Mouse (Mus musculus) kidney, postnatal 10 days (tissue): ENCODE results near the gene Dglucy.

ENCODE experiments used
- DNase-seq: peaks from one replicate; pipeline ENCODE4 v3.0.0; 2021; ENCODE audit warnings: mixed read lengths

The Dglucy gene

DNA sequence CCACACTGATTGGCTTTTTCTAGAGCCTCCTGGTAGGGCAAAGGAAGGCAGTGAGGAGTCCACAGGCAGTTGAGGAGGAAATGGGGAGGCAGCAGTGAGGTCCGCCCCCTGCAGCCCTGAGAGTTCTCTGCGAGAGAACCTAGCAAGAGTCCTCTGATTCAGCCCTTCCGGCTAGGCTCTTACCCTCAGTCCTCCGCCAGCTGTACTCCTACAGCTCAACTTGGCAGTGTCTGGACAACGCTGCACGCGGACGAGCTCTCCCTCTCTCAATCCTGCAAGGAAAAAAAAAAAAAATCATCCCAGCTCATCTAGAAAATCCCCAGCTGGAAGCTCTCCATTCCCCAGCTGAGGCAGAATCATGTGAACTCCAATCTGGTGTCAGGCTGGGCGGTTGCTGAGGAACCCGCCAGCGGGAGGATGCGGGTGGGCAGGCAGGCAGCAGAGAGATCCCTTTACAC is 109.0 kb downstream of the Dglucy start:
- peak; percentile 69 for DNase-seq

DNA sequence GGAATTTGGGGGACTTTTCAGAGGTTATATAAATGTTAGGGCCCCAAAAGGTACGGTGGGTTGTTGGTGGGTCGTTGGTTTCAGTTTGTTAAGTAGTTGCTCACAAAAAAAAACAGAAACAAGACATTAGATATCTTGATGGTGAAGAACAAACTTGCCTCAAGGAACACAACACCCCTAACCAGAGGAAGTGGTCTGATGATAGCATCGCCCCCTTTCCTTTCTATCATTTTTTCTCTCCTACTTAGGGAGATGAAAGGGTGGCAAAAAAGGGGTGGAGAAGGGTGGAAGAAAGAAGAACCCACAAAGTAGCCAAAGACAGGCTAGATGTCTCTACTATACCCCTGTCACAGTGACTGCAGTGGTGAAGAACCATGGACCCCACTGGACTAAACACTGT is 111.7 kb downstream of the Dglucy start:
- no peak for DNase-seq

DNA sequence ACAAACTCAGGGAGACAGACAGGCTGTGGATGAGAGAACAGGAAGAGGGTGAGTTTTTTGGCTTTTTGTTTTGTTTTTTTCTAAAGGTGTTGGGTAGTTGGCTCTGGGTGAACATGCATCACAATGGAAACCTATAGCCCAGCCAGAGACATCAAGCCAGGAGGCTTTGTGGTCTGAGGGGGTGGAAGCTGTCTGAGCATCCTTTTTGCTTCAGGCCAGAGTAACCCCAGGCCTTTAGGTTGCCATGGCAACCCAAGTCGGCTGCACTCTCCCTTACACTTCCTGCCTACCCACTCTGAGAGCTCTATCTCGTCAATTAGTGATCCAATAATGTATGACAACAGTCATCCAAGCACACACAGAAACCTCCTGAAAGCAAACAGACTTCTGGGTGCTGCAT is 116.6 kb downstream of the Dglucy start:
- no peak for DNase-seq

DNA sequence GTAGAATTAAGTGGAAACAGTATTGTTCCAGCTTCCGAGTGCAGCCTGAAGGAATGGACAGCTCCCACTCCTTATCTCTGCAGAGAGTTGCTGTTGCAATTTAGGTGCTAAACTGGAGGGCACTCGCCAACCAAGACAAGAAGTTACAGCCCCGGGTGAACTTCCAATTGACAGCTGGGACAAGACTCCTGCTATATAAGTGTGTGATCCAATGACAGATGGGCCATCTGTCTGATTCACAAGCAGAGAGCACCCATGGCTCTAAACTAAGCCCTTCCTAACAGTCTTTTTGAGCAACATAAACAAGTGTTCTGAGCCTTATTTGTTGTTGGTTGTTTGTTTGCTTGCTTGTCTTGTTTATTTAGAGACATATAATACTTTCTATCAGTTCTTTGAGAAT is 117.8 kb downstream of the Dglucy start:
- DNase-seq, result no peak

DNA sequence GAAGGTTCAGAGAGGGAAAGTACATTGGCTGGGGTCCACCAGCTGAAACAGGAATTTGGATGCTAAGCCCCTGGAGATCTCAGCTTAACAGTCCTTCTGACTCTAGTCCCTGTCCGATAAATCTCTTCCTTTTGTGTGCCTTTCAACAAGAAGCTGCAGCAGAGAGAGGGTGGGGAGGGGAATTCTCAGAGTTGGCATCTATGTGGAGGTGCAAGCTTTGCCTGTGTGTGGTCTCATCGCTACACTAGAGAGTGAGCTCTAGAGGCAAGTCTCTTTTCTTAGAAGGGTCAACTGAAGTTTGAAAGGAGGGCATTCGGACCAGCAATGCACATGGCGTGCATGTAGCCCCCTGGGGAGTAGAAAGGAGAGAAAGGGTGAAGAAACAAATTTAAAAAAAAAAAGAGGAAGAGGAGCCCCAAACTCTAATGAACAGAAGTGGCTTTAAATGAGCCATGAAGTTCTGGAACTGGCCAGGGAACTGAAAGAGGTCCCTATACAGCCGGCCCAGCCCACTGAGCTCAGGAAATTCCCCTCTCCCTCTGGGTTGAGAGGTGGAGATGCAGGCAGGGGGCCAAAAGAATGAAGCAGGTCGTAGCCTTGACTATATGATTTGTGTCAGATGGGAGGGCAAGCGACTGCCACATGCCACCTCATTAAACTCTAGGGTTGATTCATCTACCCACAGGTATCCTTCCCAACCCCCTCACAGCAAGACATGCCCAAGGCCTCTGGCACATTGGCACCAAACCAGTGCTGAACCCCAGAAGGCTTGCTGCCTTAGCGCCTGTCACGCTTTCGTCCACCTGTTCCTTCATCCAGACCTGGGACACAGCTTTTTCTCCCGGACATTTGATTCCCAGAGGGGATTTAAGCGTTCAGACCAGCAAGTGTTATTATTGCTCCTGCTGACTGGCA is 119.1 kb downstream of the Dglucy start:
- DNase-seq, result no peak

DNA sequence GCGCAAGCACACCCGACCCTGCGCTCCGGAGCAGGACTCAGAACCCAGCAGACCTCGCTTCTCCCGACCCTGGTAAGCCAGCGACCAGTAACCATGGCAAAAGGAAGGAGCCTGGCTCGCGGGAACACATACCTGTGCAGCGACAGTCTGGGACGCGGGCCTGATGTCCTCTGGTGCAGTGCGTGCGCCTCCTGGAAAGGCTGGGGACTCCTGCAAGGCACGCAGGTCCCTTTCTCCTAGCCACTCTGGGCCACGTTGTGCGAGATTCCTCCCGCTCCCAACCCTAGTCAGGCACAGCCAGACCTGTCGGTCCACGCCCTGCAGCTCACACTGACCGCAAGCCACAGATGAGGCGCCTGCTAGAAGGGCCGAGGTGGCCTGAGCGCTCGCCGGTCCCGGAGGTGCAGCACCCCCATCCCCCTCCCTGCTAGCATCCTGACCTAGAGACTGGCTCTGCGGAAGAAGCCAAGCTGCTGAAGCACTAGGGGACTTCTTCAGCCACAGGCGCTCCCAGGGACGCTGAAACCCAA is 120.3 kb downstream of the Dglucy start:
- peak; percentile 34 for DNase-seq

DNA sequence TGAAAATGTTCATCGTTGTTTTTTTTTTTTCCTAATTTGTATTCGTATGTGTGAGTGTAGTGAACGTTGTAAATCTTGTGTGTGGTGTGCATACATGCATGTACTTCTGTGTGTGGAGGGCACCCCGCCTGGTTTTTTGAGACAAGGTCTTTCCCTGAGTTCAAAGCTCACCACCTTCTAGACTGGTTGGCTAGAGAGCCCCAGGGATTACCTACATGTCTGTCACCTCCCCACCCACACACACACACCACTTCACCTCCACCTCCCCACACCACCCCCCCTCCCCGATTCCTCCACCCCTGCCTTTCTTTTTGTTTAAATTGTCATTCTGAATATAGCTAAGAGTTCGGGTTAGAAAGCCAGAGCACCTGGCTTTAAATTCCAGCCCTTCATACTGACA is 122.0 kb downstream of the Dglucy start:
- no peak for DNase-seq

DNA sequence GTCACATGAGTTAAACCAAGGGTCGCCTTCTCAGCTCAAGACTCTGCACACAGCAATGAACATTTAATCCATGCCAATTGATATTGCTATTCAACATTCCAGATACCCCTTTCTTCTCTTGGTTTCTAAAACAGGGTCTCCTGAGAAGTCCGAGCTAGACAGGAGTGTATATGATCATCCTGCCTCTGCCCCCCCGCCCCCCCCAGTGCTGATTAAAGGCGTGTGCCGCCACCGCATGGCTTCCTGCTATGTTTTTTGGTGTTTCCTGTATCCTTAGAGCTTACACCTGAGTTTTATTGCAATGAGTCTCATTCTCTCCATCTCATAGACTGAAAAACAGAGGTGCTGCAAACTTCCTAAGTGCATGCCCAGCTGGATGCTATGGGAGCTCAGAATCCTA is 122.5 kb downstream of the Dglucy start:
- DNase-seq, result no peak

DNA sequence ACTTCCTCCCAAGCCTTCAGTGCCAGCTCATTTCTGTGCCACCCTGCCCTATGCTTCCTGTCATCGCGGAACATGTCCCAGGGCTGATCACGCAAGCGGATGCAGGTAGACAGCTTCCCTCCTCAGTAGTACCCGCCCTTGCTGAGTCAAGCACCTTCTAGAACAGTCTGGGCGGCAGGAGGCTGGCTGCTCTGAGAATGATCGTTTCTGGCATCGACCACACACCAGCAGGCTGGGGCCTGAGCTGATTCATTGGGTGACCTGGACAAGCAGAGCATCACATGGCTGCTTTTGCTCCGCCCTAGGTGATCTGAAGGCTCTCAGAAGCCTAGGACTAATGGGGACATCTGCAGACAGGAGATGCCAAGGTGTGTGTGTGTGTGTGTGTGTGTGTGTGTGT is 124.9 kb downstream of the Dglucy start:
- no peak for DNase-seq

DNA sequence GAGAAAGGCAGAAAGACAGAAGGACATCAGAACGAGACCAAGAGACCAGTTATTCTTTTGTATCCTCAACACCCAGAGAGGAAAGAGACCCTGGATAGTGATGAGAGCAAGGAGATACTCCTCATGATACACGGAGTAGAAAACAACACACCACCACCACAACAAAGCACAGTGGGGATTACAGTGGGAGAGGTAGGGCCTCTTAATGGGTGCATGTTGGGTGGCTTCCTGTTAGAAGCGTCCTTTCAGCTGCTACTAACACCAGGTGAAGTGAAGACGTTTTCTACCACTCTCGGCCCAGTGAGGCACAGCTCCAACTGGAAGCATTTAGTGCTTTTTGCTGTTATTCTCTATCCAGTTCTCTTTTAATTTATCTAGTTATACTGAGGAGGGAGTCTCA is 128.0 kb downstream of the Dglucy start:
- DNase-seq, result no peak

DNA sequence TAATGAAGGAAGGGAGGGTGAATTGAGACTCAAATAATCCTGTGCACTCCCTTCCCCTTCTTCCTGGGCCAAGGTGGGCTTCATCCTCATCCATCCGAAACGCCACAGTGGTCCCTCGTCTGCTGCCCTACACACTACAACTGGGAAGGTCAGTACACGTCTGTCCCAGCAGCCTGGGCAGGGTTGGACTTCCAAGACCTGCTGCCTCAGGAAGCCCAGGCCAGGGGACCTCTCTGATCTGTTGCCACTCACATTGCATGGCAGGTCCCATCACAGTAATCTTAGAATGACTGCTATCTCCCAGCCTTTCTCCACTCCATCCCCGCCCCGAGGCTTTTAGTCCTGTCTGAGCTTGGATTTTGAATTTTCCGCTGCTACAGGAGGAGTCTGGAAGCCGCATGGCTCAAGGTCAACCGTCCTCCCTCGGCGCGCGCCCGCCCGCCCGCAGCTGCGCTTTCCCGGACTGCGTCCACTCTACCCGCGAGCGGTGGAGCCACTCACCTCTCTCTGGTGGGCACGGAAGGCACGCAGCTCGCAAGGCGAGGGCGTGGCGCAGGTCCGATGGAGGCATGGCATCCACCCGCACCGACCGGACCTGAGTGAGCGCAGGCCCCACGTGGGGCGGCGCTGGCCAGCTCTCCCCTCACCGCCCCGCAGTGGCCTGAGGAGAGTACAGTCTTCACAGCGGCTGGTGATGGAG is 128.9 kb downstream of the Dglucy start, which contains the start of gene Gpr68:
TSS of gene Gpr68 (minus strand) at position 601 of the 700 bp plus-strand sequence.
- DNase-seq, result peak; percentile 46

DNA sequence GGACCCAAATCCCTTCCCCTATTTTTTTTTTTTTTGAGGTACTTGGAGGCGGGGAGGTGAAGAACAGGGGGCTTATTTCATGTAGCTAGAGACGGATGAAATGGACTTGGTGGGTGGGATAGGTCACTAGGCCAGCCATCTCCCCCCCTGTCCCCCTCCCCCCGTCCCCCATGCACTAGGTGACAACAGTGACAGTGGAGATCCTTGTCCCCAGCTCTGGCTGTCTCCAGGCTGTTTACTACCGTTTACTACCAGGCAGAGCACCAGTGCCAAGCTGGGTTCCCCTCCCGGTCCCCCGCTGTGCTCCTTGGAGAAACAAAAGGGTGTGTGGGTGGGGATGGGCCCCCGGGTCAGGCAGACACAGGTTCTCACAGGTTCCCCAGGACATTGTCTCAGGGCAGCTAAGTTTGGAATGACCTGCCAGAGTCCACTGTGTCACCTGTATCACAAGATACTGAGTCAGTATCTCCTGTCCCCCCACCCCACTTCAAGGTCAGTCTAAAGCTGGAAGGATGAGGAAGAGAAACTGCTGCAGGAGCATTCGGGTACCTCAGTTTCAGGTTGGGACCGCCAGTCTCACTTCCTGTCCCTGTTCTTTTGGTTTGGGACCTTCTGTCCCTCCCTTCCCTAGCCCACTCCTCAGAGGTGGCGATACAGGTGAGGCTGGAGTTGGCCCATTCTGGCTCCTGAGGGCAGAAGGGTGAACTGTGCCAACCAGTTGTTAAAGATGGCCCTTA is 129.6 kb downstream of the Dglucy start:
- DNase-seq, result no peak

DNA sequence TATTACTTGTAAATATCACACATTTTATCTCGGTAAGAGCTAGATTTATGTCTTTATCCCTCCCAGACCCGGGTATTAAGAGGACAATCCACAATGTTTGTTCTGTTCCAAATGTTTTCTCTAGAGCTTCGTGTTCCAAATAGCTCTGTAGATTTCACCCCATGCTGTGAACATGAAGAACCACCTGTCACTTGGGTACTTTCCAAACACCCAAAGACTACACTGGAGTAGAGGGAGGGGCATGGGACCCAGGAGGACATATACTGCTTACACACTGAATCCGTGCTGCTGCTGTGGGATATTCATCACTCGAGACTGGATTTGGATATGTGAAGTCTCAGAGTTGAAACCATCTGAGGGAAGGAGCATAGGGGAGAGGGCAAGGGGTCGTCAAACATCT is 130.9 kb downstream of the Dglucy start:
- DNase-seq, result no peak

DNA sequence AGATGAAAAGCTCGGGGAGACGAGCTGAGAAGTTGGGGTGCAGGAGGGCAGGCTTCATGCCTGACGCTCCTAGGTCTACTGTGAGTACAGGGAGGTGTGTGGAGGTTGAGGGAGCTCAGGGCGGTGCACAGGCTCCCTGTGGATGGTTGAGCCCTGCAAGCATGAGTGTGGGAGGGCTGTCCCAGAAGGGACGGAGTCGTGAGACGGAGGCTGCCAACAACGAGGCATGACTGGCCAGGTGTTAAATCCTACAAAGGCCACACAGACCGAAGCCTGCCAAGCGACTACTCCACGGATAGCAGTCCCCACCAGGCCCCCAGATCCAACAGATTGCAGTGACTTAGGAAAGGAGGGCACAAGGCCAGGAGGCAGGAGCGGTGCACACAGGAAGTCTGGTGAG is 131.9 kb downstream of the Dglucy start:
- no peak for DNase-seq

DNA sequence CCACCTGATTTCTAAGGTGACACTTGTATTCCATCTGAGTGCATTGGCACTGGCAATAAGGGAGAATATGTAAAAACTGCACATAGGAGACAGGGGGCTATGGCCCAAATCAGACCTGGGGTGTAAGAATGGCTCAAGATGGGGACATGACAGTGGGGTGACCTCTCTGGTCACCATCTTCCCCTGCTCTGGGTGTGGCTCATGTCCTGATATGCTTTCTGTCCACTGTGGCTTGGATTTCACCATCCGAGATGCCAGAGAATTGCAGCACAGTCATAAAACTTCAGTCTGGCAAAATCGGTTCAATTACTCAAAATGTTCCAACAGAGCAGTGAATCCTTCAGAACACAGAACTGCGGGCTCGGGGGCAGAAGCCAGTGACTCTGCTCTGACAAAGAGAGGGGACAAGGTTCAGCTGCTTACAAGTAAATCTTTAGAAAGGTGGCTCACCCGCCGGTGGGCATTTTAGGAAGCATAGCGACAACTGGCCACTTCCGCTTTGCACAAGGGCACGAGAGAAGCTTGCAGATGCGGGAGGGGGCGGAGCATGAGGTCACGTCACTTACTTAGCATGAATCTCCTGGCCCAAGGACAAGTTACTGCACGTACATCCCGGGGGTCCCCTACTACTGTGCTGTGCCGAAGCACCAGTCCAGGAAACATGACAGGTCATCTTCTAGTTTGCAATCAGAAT is 145.9 kb downstream of the Dglucy start:
- no peak for DNase-seq

DNA sequence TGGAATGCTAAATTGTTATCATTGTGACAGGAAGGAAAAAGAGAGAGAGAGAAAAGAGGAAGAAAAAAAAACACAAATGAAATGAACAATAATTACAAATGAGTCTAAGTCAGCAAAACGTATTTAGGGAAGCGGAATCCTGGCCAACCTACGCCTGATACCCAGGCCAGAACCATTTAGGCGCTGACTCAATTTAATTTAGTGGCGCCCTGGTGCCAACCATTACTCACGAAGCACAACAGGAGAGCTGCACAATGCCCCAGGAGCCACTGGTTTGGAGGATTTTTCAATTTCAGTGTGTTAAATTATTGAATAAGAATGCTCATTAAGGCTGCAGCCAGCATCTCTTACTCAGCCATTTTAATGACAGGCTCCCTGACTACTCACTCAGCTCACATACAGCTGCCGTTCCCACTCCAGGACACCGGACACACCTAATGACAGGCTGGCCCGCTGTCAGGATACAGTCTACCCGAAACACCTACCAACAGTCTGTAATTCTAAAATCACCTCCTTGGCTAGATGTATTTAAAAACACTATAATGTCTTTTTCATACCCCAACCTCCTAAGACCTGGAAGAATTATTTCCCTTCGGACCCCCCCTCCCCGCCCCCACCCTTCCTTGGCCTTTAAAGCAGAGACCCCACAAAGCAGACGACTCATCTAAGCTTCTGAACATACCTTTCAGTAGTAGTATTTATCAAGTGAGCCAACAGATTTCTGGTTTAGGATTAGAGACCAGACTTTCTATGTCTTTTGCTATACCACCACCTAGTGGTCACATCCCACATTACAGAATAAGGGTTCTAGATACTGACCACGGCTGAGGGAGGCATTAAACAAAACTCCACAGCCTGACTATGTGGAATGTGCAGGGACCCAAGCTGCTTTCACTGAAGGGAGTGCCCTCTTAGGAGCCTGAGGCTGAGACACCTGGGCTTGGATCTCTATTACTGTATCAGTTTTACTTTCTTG is 147.1 kb downstream of the Dglucy start:
- peak; percentile 72 for DNase-seq

DNA sequence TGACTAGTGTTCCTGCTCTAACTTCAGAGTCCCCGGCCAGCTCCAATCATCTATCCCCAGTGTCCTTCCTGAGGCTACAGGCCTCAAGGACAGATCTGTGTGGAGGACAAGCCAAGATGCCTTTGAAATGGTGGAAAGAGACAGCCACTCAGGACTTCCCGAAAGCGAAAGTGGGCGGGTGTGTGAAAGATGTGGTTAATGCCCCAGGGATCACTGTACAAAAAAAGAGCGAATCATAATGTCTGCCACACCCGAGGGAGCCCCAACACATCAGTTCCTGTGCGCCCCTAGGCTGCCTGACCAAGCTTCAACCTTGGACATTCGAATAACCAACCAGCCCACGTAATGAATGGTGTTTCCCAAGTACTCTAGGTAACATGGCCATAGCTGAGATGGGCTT is 149.4 kb downstream of the Dglucy start:
- DNase-seq, result no peak

DNA sequence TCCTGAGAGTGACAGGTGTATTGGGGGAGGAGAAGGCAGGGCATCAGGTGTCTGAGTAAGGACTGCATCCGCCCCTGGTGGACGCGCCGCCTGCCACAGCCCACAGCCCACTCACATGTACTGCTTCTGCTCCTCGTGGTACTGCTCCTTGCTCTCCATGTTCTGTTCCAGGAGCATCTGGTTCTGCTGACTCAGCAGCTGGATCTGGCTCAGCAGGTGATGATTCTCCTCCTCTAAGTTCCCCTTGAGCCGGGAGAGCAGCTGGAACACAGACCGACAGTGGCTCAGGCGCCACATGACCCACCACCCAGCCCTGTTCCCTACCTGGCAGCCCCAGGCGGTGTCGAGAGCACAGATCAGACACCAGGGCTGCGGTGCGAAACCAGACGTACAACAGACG is 152.8 kb downstream of the Dglucy start:
- DNase-seq, result no peak

DNA sequence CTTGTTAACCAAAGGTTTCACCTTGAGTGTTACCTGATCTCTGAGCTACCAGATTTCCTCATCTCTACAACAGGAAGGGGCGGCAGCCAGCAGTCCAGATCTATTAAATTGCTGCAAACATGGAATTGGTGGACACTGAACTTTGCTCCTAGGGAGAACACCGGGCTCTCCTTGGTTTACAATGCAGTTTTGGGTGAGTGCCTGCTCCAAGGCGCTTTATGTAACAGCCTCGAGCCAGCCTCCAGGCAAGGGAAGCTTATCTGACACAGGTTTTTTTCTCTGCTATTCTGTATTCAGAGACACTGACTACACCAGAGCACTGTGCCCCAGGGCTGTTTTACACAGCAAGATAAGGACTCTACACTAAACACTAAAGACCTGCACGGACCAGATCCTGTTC is 155.9 kb downstream of the Dglucy start:
- DNase-seq, result no peak

DNA sequence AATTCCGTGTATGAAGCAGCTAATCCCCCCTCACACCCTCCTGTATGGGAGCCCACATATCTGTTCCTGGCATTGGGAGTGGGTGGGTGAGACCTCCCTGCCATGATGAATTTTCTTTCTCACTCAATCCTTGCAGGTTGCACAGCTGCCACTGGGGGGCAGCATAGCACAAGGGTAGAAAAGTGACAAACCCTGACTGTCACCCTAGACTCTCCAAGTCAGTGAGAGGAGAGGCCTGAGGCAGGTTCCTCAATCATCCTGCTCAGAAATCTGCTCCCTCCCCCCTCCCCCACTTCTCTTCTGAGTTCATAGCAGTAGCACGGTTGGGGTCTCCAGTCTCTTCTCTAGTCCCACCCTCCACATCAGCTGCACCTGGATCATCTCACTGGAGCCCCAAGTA is 157.3 kb downstream of the Dglucy start:
- peak; percentile 87 for DNase-seq

DNA sequence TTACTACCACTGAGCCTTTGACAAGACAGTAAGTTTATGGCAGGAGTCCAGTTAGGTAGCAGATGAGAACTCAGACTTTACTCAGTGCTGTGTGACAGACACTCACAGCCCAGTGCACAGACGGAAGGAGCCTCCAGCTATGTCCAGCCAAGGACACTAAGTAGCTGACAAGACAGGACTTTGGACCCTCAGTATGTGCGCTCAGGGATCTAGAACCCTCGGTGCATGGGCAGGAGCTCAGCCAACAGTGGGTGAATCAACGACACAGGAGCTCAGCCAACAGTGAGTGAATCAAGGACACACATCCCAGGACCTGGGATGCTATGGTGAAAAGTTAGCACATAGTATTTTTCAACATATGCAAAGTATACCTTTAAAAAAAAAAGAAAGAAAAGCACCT is 157.9 kb downstream of the Dglucy start:
- DNase-seq, result peak; percentile 34
